Mouse (Mus musculus) bone marrow, adult 2 months (tissue): ENCODE measurements around the gene Commd7.

ENCODE experiments used
- CTCF ChIP-seq: fragments of 200-500 bp; IDR thresholded peaks from 2 replicates; pipeline ENCODE4 v1.5.1; 2011; ENCODE audit warnings: low read length, control low read depth; ENCODE audit not compliant: control insufficient read depth, insufficient read depth
- POLR2A ChIP-seq: fragments of 200-500 bp; IDR thresholded peaks from 2 replicates; pipeline ENCODE4 v1.6.1; 2011; ENCODE audit warnings: low read depth, mild to moderate bottlenecking, control low read depth, low read length, borderline replicate concordance; ENCODE audit not compliant: control insufficient read depth

GRCm38 (mm10) chr2:153622449-153622848 lies 10.1 kb downstream of the Commd7 start:
- TF ChIP-seq POLR2A (no peak), CTCF (no peak)
